Mouse (Mus musculus) heart, embryonic 13.5 days (tissue): ENCODE results near the gene Elavl4. TPM values are rescaled to one million over a fixed set of nuclear protein-coding genes. Genes with fewer than 3 reads are reported as not detected.

Source experiments
- ATAC-seq: fragments of 200-750 bp; cut with Nextera tagmentation; 2 replicates; pipeline ENCODE4 v1.8.0; 2017; ENCODE audit warnings: moderate TSS enrichment; ENCODE audit not compliant: insufficient number of reproducible peaks, low FRiP score, low TSS enrichment; ENCODE audit errors: extremely low read depth
- H3K27ac ChIP-seq: fragments of 300-500 bp; sonication (generic); replicated peaks from 2 replicates; pipeline ENCODE4 v1.5.1; 2015; ENCODE audit warnings: moderate library complexity, mild to moderate bottlenecking, inconsistent platforms
- H3K27me3 ChIP-seq: fragments of 300-500 bp; sonication (generic); replicated peaks from 2 replicates; pipeline ENCODE4 v1.6.1; 2015; ENCODE audit warnings: mild to moderate bottlenecking, inconsistent platforms
- H3K36me3 ChIP-seq: fragments of 300-500 bp; sonication (generic); 2 replicates; pipeline ENCODE4 v1.6.1; 2015; ENCODE audit warnings: mild to moderate bottlenecking, inconsistent platforms
- H3K4me1 ChIP-seq: fragments of 300-500 bp; sonication (generic); 2 replicates; pipeline ENCODE4 v1.6.1; 2015; ENCODE audit warnings: inconsistent platforms
- H3K4me2 ChIP-seq: fragments of 300-500 bp; sonication (generic); 2 replicates; pipeline ENCODE4 v1.6.1; 2015; ENCODE audit warnings: inconsistent platforms, mild to moderate bottlenecking, moderate library complexity
- H3K4me3 ChIP-seq: fragments of 300-500 bp; sonication (generic); 2 replicates; pipeline ENCODE4 v1.5.1; 2015; ENCODE audit warnings: moderate library complexity, mild to moderate bottlenecking, inconsistent platforms
- H3K9ac ChIP-seq: fragments of 300-500 bp; sonication (generic); 2 replicates; pipeline ENCODE4 v1.6.1; 2015; ENCODE audit warnings: inconsistent platforms, mild to moderate bottlenecking, moderate library complexity
- H3K9me3 ChIP-seq: fragments of 300-500 bp; sonication (generic); 2 replicates; pipeline ENCODE4 v1.6.1; 2016; ENCODE audit warnings: inconsistent platforms
- WGBS: fragments of 180-500 bp; shearing (Covaris S2); methylation state at CpG from one replicate; pipeline ENCODE4 v1.1.7; 2015; ENCODE audit warnings: mixed read lengths; 5-methylcytosine and 5-hydroxymethylcytosine counted together
- polyA plus RNA-seq: library from polyadenylated mRNA; unstranded; fragments of >200 nt; fragmentation: Nextera tagmentation; extraction: Ambion mirVana; gene quantifications from 2 replicates; pipeline ENCODE4 v1.2.1, GENCODE M21; 2015

Gene Elavl4
- polyA plus RNA-seq, 1 experiment from 2014 or later, result 3.2 TPM

DNA sequence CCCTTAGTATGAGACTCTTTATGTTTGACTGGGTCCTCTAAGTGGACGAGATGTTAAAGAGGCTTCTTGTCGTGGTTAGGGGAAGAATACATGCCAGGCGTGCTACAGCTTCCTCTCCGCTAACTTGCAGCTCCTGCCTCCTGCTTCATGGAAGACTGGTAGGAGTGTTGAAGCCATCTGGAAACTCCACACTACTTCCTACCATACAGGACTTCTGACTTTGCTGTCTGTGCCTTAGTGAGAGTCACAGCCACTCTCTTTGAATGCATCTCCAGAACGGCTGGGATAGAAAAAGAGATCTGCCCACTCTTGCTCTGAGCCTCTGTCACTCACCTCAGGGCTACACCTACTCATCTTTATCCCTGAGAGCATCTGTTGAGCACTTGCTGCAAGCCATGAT is 132.9 kb downstream of the Elavl4 start:
- H3K9me3 ChIP-seq, result no peaks in the 10 kb centered on the region
- H3K9ac ChIP-seq, result no peak overlapping the region
- H3K27ac ChIP-seq, result no peak overlapping the region
- H3K4me2 ChIP-seq, result no peak overlapping the region
- no peaks in the 10 kb centered on the region for H3K27me3 ChIP-seq
- H3K4me3 ChIP-seq, result no peak overlapping the region
- WGBS, result 80% methylated on average over 5 of the region's 5 CpGs
- ATAC-seq, result no peak
- peaks cover 44% of the 10 kb centered on the region for H3K4me1 ChIP-seq
- H3K36me3 ChIP-seq, result no peaks in the 10 kb centered on the region

DNA sequence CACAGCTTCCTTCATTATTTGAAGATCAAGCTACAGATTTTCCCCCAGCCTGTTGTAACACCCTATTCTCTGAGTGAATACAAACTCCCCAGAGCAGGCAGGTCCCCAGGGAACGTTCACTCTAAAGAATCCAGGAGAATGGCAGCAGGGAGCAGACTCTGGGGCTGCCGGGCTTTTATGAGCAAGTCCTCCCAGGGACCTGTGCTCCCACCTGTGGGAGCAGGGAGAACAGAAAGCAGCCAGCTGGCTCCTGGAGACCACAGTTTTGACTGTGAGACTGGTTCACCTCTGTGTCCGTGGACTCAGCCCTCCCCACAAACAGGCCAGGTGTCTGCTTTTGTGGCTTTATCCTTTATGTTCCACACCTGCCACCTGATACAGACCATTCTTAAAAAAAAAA is 134.2 kb downstream of the Elavl4 start:
- Histone ChIP-seq H3K4me1 (peaks cover 40% of the 10 kb centered on the region), H3K27me3 (no peaks in the 10 kb centered on the region), H3K4me3 (no peak overlapping the region), H3K36me3 (no peaks in the 10 kb centered on the region), H3K27ac (no peak overlapping the region), H3K9ac (no peak overlapping the region), H3K4me2 (no peak overlapping the region), H3K9me3 (no peaks in the 10 kb centered on the region)
- 49% methylated on average over 3 of the region's 3 CpGs for WGBS
- no peak for ATAC-seq

DNA sequence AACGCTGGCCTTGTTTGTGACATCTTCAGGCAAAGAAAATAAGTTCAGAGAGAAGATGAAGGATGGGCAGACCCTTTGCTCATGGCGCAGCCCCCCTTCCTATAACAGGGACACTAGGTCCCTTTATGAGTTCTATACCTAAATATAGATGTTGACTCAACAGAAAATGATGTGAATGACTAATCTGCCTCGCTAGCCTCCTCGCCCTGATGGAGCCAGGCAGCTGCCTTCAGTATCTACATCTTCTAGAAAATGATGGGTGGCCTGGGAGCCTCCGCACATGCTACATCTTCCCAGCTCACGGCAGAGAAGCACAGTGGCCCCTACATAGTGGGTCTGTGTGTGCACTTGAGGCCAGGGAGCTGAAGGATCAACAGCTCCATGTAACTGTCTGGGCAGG is 137.2 kb downstream of the Elavl4 start:
- Histone ChIP-seq H3K9ac (no peak overlapping the region), H3K36me3 (0 out of 2 replicates have a peak, but pooled peaks cover 3% of the 10 kb centered on the region), H3K4me2 (no peak overlapping the region), H3K27ac (no peak overlapping the region), H3K9me3 (no peaks in the 10 kb centered on the region), H3K4me1 (peaks cover 25% of the 10 kb centered on the region), H3K27me3 (no peaks in the 10 kb centered on the region), H3K4me3 (no peak overlapping the region)
- no peak for ATAC-seq
- WGBS, result 47% methylated on average over 6 of the region's 6 CpGs

DNA sequence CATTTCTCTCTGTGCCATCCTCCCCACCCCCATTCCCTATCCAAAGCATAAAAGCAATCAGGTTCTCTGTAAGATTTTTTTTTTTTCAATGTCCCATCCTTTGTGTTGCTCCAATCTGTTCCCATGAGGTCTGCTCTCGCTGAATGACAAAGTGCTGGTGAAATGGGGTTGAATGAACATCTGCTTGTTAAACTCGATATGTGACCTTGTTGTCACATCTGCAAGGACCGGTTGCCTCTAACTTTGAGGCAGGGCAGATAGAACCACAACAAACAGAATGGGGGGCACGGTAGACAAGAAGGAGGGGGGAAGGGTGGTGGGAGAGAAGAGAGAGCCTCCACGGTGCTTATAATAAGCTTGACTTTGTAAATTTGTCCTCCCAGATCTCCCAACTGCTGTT is 138.0 kb downstream of the Elavl4 start:
- Histone ChIP-seq H3K36me3 (0 out of 2 replicates have a peak, but pooled peaks cover 3% of the 10 kb centered on the region), H3K4me3 (no peak overlapping the region), H3K4me1 (peaks cover 25% of the 10 kb centered on the region), H3K27ac (no peak overlapping the region), H3K27me3 (no peaks in the 10 kb centered on the region), H3K4me2 (no peak overlapping the region), H3K9me3 (no peaks in the 10 kb centered on the region), H3K9ac (no peak overlapping the region)
- 57% methylated on average over 5 of the region's 5 CpGs for WGBS
- no peak for ATAC-seq

DNA sequence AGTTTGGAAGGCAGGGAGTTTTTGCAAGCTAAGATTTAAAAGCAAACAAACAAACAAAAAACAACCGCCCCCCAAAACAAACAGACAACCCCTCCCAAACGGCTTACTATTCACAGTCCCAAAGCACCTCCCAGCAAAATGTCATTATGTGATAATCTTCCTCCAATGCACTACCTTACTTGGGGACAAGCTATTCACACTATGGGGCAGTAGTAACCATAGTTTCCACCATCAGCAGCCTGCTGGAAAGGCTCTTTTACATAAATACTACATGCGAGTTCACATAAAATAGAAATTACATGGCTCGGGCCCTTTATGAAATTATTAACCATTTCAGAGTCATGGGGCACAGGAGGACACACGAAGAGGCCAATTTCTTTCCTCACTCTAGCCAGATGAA is 141.5 kb downstream of the Elavl4 start:
- no peak for ATAC-seq
- WGBS, result 75% methylated on average over 5 of the region's 5 CpGs
- H3K4me3 ChIP-seq, result no peak overlapping the region

DNA sequence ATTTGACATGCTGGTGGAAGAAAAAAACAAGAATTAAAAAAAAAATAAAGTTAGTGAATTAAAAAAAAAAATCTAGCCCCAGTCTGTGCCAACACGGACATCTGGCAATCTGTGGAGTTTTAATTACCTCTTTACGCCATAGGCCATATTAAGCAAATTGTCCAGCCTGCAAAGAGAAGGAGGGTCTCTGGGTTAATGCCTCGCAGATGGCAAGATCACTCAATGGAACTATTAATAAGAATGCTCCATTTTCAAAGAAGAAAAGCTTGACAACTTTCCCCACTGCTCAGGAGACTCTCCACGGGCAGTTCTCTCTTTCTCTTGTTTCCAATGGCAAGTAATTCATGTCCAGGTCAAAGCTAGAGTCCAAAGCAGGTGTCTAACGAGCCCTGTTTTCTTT is 142.1 kb downstream of the Elavl4 start:
- Histone ChIP-seq H3K4me1 (peaks cover 8% of the 10 kb centered on the region), H3K36me3 (0 out of 2 replicates have a peak, but pooled peaks cover 3% of the 10 kb centered on the region), H3K27ac (no peak overlapping the region), H3K27me3 (no peaks in the 10 kb centered on the region), H3K4me3 (no peak overlapping the region), H3K9me3 (no peaks in the 10 kb centered on the region), H3K9ac (no peak overlapping the region), H3K4me2 (no peak overlapping the region)
- ATAC-seq, result no peak
- WGBS, result 77% methylated on average over 5 of the region's 5 CpGs

More for the DNA sequence above, 141.5 kb downstream of the Elavl4 start:
- H3K4me2 ChIP-seq, result no peak overlapping the region
- peaks cover 13% of the 10 kb centered on the region for H3K4me1 ChIP-seq
- H3K9me3 ChIP-seq, result no peaks in the 10 kb centered on the region
- H3K9ac ChIP-seq, result no peak overlapping the region
- H3K27ac ChIP-seq, result no peak overlapping the region
- H3K36me3 ChIP-seq, result 0 out of 2 replicates have a peak, but pooled peaks cover 3% of the 10 kb centered on the region
- no peaks in the 10 kb centered on the region for H3K27me3 ChIP-seq

DNA sequence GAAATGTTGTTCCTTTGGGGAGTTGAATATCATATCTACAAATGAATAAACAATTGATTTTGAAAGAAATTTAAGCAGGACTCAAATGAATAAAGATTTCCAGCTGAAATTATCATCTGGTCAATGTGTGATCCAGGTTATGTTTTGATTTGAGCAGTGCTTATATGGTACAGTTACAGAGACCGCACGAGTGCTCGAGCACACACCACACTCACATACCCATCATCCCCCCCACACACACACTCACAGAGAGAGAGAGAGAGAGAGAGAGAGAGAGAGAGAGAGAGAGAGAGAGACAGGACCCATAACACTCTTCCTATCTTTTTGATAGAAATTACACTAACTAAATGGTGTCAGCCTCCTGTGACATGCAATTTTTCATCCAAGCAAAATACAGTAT is 150.0 kb downstream of the Elavl4 start:
- no peaks in the 10 kb centered on the region for H3K27me3 ChIP-seq
- H3K9me3 ChIP-seq, result peaks cover 3% of the 10 kb centered on the region; the same call in 1 of the 2 replicates
- WGBS, result 75% methylated on average over 3 of the region's 3 CpGs
- ATAC-seq, result no peak
- no peak overlapping the region for H3K27ac ChIP-seq
- H3K36me3 ChIP-seq, result no peaks in the 10 kb centered on the region
- no peak overlapping the region for H3K4me2 ChIP-seq
- H3K4me1 ChIP-seq, result peaks cover 30% of the 10 kb centered on the region
- H3K4me3 ChIP-seq, result no peak overlapping the region
- no peak overlapping the region for H3K9ac ChIP-seq

DNA sequence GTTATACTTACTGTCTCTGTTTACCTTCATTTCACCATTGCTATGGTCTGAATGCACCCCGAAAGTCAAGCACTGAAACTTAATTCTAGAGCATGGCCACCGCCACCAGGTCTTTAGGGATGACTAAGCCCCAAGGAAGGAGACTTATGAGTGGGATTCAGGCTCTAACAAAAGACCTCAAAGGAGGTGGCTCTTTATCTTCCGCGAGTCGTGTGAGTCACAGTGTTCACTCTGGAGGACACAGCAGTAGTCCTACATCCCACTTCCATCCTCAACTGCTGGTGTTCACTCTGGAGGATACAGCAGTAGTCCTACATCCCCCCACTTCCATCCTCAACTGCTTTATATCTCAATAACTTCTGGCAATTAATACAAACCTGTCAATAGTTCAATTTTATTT is 151.8 kb downstream of the Elavl4 start:
- H3K27me3 ChIP-seq, result no peaks in the 10 kb centered on the region
- H3K4me3 ChIP-seq, result no peak overlapping the region
- H3K36me3 ChIP-seq, result no peaks in the 10 kb centered on the region
- H3K4me2 ChIP-seq, result no peak overlapping the region
- no peak overlapping the region for H3K9ac ChIP-seq
- H3K4me1 ChIP-seq, result peaks cover 30% of the 10 kb centered on the region
- 94% methylated on average over 5 of the region's 5 CpGs for WGBS
- peaks cover 5% of the 10 kb centered on the region; the same call in 1 of the 2 replicates for H3K9me3 ChIP-seq
- no peak for ATAC-seq
- H3K27ac ChIP-seq, result no peak overlapping the region

DNA sequence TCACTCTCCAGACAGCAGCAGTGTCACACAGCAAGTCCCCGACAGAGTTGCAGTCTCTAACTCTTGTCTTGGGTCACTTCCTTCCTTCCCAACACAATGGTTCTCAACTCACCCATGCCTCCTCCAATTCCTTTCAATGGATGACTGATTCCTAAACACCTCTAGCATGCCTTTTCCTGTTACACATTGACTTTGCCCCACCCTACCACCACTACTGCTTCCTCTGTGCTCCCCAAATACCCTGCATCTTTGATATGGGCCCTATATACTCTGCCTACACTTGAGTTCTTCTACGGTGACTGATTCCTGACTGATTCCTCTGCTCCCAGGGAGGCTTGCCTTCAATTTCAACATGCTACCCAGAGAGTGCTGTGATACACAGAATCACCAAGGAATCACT is 153.1 kb downstream of the Elavl4 start:
- no peak for ATAC-seq
- H3K27ac ChIP-seq, result no peak overlapping the region
- no peak overlapping the region for H3K4me2 ChIP-seq
- H3K4me1 ChIP-seq, result peaks cover 30% of the 10 kb centered on the region
- 48% methylated on average over 2 of the region's 2 CpGs for WGBS
- peaks cover 5% of the 10 kb centered on the region; the same call in 1 of the 2 replicates for H3K9me3 ChIP-seq
- H3K27me3 ChIP-seq, result no peaks in the 10 kb centered on the region
- no peak overlapping the region for H3K4me3 ChIP-seq
- H3K36me3 ChIP-seq, result no peaks in the 10 kb centered on the region
- H3K9ac ChIP-seq, result no peak overlapping the region

DNA sequence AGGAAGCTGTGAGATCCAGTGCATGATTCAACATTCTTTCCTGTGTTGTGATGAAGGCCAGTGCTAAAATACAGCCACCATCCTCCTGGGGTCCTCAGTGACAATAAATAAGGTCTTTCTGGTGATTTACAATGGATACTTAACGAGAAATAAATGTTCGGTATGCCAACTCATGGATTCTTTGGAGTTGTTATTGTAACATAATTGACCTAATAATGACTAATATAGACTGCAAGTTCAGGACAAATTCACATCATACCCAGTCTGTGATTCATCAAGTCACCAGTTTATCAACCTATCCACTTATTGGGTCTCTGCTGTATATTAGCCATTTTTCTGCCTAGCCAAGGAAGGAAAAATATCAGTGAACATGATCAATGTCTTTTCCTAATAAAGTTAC is 174.4 kb downstream of the Elavl4 start:
- H3K36me3 ChIP-seq, result no peaks in the 10 kb centered on the region
- no peak for ATAC-seq

DNA sequence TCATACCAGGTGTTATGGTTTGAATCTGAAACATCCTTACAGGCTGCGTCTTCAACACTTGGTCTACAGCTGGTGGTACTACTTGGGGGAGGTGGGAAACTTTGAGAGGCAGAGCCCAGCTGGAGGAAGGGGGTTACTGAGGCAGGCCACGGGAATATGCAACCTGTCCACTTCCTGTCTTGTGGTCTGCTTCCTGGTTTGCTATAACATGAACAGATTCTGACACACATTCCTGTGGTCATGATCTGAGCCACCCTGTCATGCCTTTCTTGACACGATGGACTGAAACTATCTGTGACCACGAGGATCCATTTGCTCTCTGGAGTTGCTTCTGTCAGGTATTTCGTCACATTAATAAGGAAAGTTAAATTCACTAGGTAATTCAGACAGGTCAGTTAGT is 179.7 kb downstream of the Elavl4 start:
- Histone ChIP-seq H3K9ac (no peak overlapping the region), H3K36me3 (no peaks in the 10 kb centered on the region), H3K27me3 (no peaks in the 10 kb centered on the region), H3K4me2 (no peak overlapping the region), H3K4me3 (no peak overlapping the region), H3K4me1 (no peaks in the 10 kb centered on the region), H3K27ac (no peak overlapping the region), H3K9me3 (no peaks in the 10 kb centered on the region)
- ATAC-seq, result no peak
- 69% methylated on average over 5 of the region's 5 CpGs for WGBS

More for the DNA sequence above, 174.4 kb downstream of the Elavl4 start:
- H3K4me3 ChIP-seq, result no peak overlapping the region
- 83% methylated on average over 2 of the region's 2 CpGs for WGBS
- no peaks in the 10 kb centered on the region for H3K4me1 ChIP-seq
- H3K27me3 ChIP-seq, result no peaks in the 10 kb centered on the region
- no peak overlapping the region for H3K9ac ChIP-seq
- no peak overlapping the region for H3K4me2 ChIP-seq
- no peak overlapping the region for H3K27ac ChIP-seq
- no peaks in the 10 kb centered on the region for H3K9me3 ChIP-seq

DNA sequence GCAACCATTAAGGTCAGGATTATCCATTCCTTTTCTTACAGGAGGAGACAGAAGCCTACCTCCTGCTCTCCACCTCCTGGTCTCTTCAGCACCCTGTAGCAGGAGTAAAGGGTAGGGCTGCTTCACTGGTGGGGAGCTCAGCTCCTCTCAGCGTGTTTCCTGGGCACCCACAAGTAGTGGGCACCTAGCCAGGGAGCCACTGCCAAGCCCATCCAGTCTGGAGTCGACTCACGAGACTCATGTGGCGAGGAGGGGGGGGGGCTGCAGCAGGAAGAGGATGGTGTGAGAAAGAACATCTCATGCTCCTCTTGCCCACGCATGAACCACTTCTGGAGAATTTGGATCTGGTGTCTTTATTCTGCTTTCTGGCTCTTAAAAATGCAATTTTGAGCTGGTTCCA is 186.5 kb downstream of the Elavl4 start:
- H3K27ac ChIP-seq, result no peak overlapping the region
- H3K4me3 ChIP-seq, result no peak overlapping the region
- WGBS, result 60% methylated on average over 5 of the region's 5 CpGs
- H3K36me3 ChIP-seq, result no peaks in the 10 kb centered on the region
- no peak overlapping the region for H3K4me2 ChIP-seq
- H3K27me3 ChIP-seq, result no peaks in the 10 kb centered on the region
- no peaks in the 10 kb centered on the region for H3K4me1 ChIP-seq
- no peaks in the 10 kb centered on the region for H3K9me3 ChIP-seq
- H3K9ac ChIP-seq, result no peak overlapping the region
- no peak for ATAC-seq
